Mouse (Mus musculus) gastrocnemius, adult 2 months (tissue): Measurements from ENCODE around the gene Ppm1f. TPM values are rescaled to one million over a fixed set of nuclear protein-coding genes. Genes with fewer than 3 reads are reported as not detected.
"Not testable (repeated sequence)": the region's sequence is repeated elsewhere in the genome, so short reads cannot be mapped to it uniquely, and the experiment has no call there.

Experiments
- DNase-seq: peaks from one replicate; pipeline ENCODE4 v3.0.0; 2022
- H3K27ac ChIP-seq: fragments of 200-600 bp; 2 replicates; pipeline ENCODE4 v1.8.1; 2022; ENCODE audit warnings: mild to moderate bottlenecking
- H3K4me3 ChIP-seq: fragments of 200-600 bp; 2 replicates; pipeline ENCODE4 v1.8.1; 2022; ENCODE audit warnings: mild to moderate bottlenecking, moderate library complexity
- CTCF ChIP-seq: fragments of 200-600 bp; IDR thresholded peaks from 2 replicates; pipeline ENCODE4 v1.8.1; 2022; ENCODE audit warnings: antibody characterized with exemption, mild to moderate bottlenecking, moderate library complexity
- intact Hi-C: fragments of 180-260 bp; cut with DNase I; formaldehyde crosslinking; loops from one replicate; pipeline ENCODE4 v1.15.1; 2025
- long read RNA-seq, 2 experiments: library from polyadenylated mRNA; stranded (forward); transcript quantifications; one replicate each; pipeline ENCODE4 v2.0.0; 2021
- total RNA-seq, 2 experiments: library from RNA; stranded (reverse); gene quantifications; 2 replicates each; pipeline ENCODE4 v1.2.3; 2021

Gene Ppm1f
- 10 to 100 TPM in 1 of 2 experiments, 1 to 10 TPM in 1; 8.6 to 15.3 TPM for total RNA-seq
- long read RNA-seq, experiment 1, full-length matches to known transcripts: 11 of 19 reads
- long read RNA-seq, experiment 1, partial matches to known transcripts: 6 of 19 reads
- long read RNA-seq, experiment 1, other reads (novel, unspliced or antisense): 2 of 19 reads
- long read RNA-seq, experiment 2, full-length matches to known transcripts: 6 of 14 reads
- long read RNA-seq, experiment 2, partial matches to known transcripts: 1 of 14 reads
- long read RNA-seq, experiment 2, other reads (novel, unspliced or antisense): 7 of 14 reads

DNA sequence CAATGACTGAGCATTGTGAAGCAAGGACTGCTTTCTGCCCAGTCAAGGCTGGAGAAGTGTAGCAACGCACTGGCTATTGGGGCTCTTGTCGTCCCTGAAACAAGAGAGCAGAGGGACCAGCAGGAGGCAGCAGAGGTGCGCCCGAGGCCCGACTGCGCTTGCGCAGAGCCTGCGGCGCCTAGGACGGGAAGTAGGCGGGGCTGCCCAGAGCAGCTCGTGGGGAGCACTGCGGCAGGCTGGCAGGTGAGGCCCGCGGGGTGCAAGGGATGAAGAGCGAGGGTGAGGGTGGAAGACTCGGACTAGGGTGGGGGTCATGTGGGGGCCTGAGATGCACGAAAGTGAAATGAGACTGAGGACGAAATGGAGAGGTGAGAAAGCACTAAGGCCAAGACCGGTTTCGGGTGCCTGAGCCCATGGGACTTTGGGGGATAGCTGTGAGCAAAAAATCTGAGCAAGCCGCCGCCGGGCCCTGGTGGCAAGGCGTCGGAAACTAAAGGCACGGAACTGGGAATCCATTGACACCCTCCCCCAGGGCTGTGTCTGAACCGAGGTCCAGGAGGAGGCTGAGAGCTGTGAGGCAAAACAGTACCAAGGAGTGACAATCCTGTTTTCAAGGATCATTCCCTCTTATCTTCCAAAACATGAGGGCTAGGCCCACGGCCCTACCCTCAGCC, at the start of gene Ppm1f:
Ppm1f (plus strand) TSS at position 88 of the 674 bp plus-strand sequence.
- intact Hi-C loops: loop anchor here (10.0 kb wide), 1 partner anchor 378 kb away; the partner anchor contains the start of gene Tmem191c
- peak; percentile 97; the same call in 1 of the 2 replicates for TF ChIP-seq CTCF
- DNase-seq: peak; percentile 95
- peak within 1 kb of the TSS; percentile 88 for H3K4me3 ChIP-seq
- peak within 1 kb of the TSS; percentile 85 for H3K27ac ChIP-seq

DNA sequence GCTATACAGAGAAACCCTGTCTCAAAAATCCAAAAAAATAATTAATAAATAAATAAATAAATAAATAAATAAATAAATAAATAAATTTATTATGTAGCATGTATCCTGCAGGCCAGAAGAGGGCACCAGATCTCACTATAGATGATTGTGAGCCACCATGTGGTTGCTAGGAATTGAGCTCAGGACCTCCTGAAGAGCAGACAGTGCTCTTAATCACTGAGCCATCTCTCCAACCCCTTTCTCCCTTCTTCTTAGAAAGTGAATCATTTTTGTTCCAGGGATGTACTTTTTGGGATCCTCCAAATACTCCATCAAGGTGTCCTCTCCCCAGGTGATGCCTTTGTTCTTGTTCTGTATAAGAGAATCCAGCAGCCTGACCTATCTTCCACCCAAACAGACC, 47.1 kb upstream of the Ppm1f start:
- Histone ChIP-seq H3K27ac (no peak overlapping the region), H3K4me3 (no peak overlapping the region)
- no peak for DNase-seq
- no peak for TF ChIP-seq CTCF
- intact Hi-C loops: no loop called here

- no peak overlapping the region for H3K4me3 ChIP-seq
- no peak for DNase-seq
- intact Hi-C loops: no loop called here
- no peak overlapping the region for H3K27ac ChIP-seq
- TF ChIP-seq CTCF: no peak
These were observed 43.9 kb upstream of the Ppm1f start for GRCm38 (mm10) chr16:16852411-16852810.

- intact Hi-C loops: loop anchor here (5.0 kb wide), 1 partner anchor 57 kb away; no protein-coding TSS in a partner anchor
- peak; percentile 80 for TF ChIP-seq CTCF
- peak; percentile 51 for DNase-seq
- Histone ChIP-seq H3K27ac (no peak overlapping the region; the same call in 1 of the 2 replicates), H3K4me3 (no peak overlapping the region)
These were observed 41.4 kb upstream of the Ppm1f start for GRCm38 (mm10) chr16:16854836-16855235.

- no peak overlapping the region for H3K4me3 ChIP-seq
- intact Hi-C loops: loop anchor here (5.0 kb wide), 1 partner anchor 57 kb away; no protein-coding TSS in a partner anchor
- no peak for TF ChIP-seq CTCF
- H3K27ac ChIP-seq: no peak overlapping the region; the same call in 1 of the 2 replicates
- DNase-seq: no peak
These were observed 40.7 kb upstream of the Ppm1f start for GRCm38 (mm10) chr16:16855541-16855940.

GRCm38 (mm10) chr16:16856054-16856453, 40.2 kb upstream of the Ppm1f start:
- H3K27ac ChIP-seq, H3K4me3 ChIP-seq, DNase-seq: not testable (repeated sequence)
- intact Hi-C loops: loop anchor here (5.0 kb wide), 1 partner anchor 56 kb away; no protein-coding TSS in a partner anchor

DNA sequence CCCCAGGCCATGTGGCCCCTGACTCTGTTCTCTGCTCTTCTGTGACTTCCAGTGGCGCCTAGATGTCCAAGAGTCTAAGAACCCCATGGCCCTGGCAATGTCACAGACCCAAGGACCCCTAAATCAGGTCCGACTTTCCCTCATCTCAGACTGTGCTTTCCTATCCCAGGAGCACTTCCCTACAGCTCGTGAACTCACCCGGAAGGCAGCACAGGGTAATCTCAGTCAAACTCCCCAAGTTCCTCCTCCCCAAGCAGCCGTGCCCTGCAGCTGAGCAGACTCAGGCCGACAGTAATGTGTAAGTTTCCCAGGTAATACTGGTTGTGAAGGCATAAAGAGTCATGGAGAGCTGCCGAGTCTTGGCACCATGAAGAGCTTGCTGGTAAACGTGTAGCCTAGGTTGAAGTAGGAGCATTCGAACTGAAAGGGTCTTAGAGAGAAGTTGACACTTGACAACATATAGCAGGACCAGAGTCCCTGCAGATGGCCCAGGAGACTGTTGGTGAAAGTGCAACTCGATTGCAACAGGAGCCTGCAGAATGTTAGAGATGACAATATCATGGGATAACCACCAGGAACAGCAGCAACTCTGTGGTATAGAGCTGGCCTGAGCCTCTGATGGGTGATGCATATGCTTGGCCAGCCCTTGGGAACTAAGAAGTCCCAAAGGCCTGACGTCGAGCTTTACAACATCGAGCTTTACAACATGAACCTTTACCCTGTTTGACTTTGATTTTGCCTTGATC, 39.4 kb upstream of the Ppm1f start:
- no peak overlapping the region for H3K4me3 ChIP-seq
- DNase-seq: no peak
- H3K27ac ChIP-seq: no peak overlapping the region
- intact Hi-C loops: loop anchor here (5.0 kb wide), 1 partner anchor 55 kb away; no protein-coding TSS in a partner anchor
- TF ChIP-seq CTCF: no peak

- no peak for TF ChIP-seq CTCF
- intact Hi-C loops: no loop called here
- H3K4me3 ChIP-seq: no peak overlapping the region
- DNase-seq: no peak
- no peak overlapping the region for H3K27ac ChIP-seq
These were observed 34.0 kb upstream of the Ppm1f start for GRCm38 (mm10) chr16:16862288-16862687.

GRCm38 (mm10) chr16:16863978-16864377, 32.3 kb upstream of the Ppm1f start, which contains the start of gene Igll1:
TSS of gene Igll1 (minus strand) at chr16:16863985.
- intact Hi-C loops: no loop called here
- TF ChIP-seq CTCF: no peak
- H3K4me3 ChIP-seq: no peak within 1 kb of the TSS
- no peak for DNase-seq
- H3K27ac ChIP-seq: no peak within 1 kb of the TSS

GRCm38 (mm10) chr16:16865217-16865616, 31.1 kb upstream of the Ppm1f start:
- peak overlapping the region; percentile 12; the same call in 1 of the 2 replicates for H3K27ac ChIP-seq
- DNase-seq: no peak
- H3K4me3 ChIP-seq: no peak overlapping the region
- TF ChIP-seq CTCF: no peak
- intact Hi-C loops: no loop called here

- TF ChIP-seq CTCF: no peak
- Histone ChIP-seq H3K4me3 (no peak overlapping the region), H3K27ac (peak overlapping the region; percentile 56)
- DNase-seq: no peak
- intact Hi-C loops: no loop called here
These were observed 30.3 kb upstream of the Ppm1f start for GRCm38 (mm10) chr16:16865696-16866561.

DNA sequence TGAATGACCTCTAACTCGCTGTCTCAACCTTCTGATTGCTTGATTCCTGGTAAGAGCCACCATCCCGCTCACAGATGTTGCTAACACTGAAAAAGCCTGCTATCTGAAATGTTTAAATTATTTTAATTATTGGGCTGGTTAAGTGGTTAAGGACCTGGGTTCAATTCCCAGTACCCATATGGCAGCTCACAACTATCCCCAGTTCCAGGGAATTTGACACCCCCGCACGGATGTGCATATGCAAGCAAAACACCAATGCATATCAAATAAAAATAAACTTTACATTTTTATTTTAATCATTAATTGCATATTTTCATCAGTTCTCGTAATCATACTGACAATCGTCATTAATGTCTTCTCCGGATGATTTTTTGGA, 26.0 kb upstream of the Ppm1f start:
- TF ChIP-seq CTCF: no peak
- H3K27ac ChIP-seq: peak overlapping the region; percentile 95
- intact Hi-C loops: no loop called here
- H3K4me3 ChIP-seq: peak overlapping the region; percentile 92
- DNase-seq: no peak
